Mouse (Mus musculus) testis, adult 2 months (tissue): Measurements from ENCODE around the gene Ank3.

Experiments
- CTCF ChIP-seq: fragments of 200-500 bp; IDR thresholded peaks from 2 replicates; pipeline ENCODE4 v1.5.1; 2012; ENCODE audit warnings: low read depth, mild to moderate bottlenecking, inconsistent platforms, low read length, moderate library complexity; ENCODE audit not compliant: control insufficient read depth, insufficient read depth, insufficient replicate concordance
- POLR2A ChIP-seq: fragments of 200-500 bp; IDR thresholded peaks from 2 replicates; pipeline ENCODE4 v1.6.1; 2012; ENCODE audit warnings: low read depth, mild to moderate bottlenecking, inconsistent platforms, low read length, moderate library complexity; ENCODE audit not compliant: control insufficient read depth

DNA sequence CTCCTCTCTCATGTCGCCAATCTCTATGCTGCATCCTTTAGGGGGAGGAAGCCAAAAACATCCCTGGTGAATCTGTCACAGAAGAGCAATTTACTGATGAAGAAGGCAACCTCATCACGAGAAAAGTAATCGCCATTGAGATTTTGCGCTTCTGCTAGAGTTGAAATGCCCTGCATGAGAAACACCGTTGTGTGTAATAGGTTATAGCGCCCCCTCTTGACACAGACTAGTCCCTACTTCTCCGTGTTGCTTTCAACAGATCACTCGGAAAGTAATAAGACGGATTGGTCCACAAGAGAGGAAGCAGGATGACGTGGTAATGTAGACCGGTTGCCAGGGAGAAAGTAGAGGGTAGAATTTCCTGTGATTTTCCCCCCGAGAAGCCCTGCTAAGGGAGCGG, 615.4 kb downstream of the Ank3 start:
- no peak for TF ChIP-seq POLR2A
- TF ChIP-seq CTCF = no peak
